Mouse (Mus musculus): ENCODE measurements around the gene Ap1g1.

- TF ChIP-seq CTCF (IDR thresholded peaks at IDR 0.05; ENCODE audit: extremely low read depth, insufficient read depth, low read length) (no peak), POLR2A (IDR thresholded peaks at IDR 0.05; ENCODE audit: extremely low read depth, insufficient read depth, low read length) (no peak)
Measured at GRCm38 (mm10) chr8:109848981-109849380, 70.6 kb downstream of the Ap1g1 start.
